Mouse (Mus musculus) hindbrain, embryonic 16.5 days (tissue): ENCODE data around the gene Lclat1. TPM values are rescaled to one million over a fixed set of nuclear protein-coding genes. Genes with fewer than 3 reads are reported as not detected.
A peak's percentile ranks its signal among the peaks of the same experiment; 100 is the strongest.

Experiments
- ATAC-seq: fragments of 200-750 bp; cut with Nextera tagmentation; 2 replicates; pipeline ENCODE4 v1.8.0; 2017; ENCODE audit warnings: moderate TSS enrichment, moderate library complexity
- H3K27ac ChIP-seq: fragments of 300-500 bp; sonication (generic); 2 replicates; pipeline ENCODE4 v1.5.1; 2014; ENCODE audit warnings: low read depth, mild to moderate bottlenecking, control low read depth, low read length, moderate library complexity
- H3K27me3 ChIP-seq: fragments of 300-500 bp; sonication (generic); replicated peaks from 2 replicates; pipeline ENCODE4 v1.6.1; 2014; ENCODE audit warnings: low read length; ENCODE audit not compliant: control insufficient read depth, insufficient read depth
- H3K36me3 ChIP-seq: fragments of 300-500 bp; sonication (generic); 2 replicates; pipeline ENCODE4 v1.6.1; 2014; ENCODE audit warnings: mild to moderate bottlenecking, low read length, moderate library complexity, mixed read lengths; ENCODE audit not compliant: control insufficient read depth, insufficient read depth
- H3K4me1 ChIP-seq: fragments of 300-500 bp; sonication (generic); 2 replicates; pipeline ENCODE4 v1.6.1; 2014; ENCODE audit warnings: low read depth, low read length; ENCODE audit not compliant: control insufficient read depth, insufficient read depth
- H3K4me2 ChIP-seq: fragments of 300-500 bp; sonication (generic); 2 replicates; pipeline ENCODE4 v1.6.1; 2014; ENCODE audit warnings: mild to moderate bottlenecking, low read length, control low read depth, moderate library complexity
- H3K4me3 ChIP-seq: fragments of 300-500 bp; sonication (generic); 2 replicates; pipeline ENCODE4 v1.5.1; 2014; ENCODE audit warnings: mild to moderate bottlenecking, low read length, control low read depth, moderate library complexity
- H3K9ac ChIP-seq: fragments of 300-500 bp; sonication (generic); 2 replicates; pipeline ENCODE4 v1.6.1; 2014; ENCODE audit warnings: low read depth, mild to moderate bottlenecking, control low read depth, low read length, moderate library complexity
- H3K9me3 ChIP-seq: fragments of 300-500 bp; sonication (generic); 2 replicates; pipeline ENCODE4 v1.6.1; 2014; ENCODE audit warnings: mild to moderate bottlenecking, low read length, moderate library complexity; ENCODE audit not compliant: control insufficient read depth
- WGBS: fragments of 180-500 bp; shearing (Covaris S2); extraction: QIAGEN DNeasy Blood & Tissue Kit; methylation state at CpG from one replicate; pipeline ENCODE4 v1.1.7; 2014; 5-methylcytosine and 5-hydroxymethylcytosine counted together
- polyA plus RNA-seq: library from polyadenylated mRNA; unstranded; fragments of >200 nt; fragmentation: Nextera tagmentation; extraction: Ambion mirVana; gene quantifications from 2 replicates; pipeline ENCODE4 v1.2.1, GENCODE M21; 2015

Gene Lclat1
- polyA plus RNA-seq, 1 experiment from 2014 or later, result 13.8 TPM

DNA sequence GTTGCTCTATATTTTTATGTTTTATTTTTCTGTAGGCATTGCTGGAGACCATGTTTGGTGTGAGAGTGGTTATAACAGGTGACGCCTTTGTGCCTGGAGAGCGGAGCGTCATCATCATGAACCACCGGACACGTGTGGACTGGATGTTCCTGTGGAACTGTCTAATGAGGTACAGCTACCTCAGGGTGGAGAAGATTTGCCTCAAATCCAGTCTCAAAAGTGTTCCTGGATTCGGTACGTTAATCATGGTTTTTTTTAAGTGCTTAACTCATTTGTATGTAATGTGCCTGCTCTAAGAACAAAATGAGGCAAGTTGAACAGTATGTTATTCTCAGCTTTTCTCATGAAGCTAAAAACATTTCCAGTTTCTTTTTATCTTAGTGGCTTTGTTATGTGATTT, 61.7 kb downstream of the Lclat1 start:
- no peak for ATAC-seq
- Histone ChIP-seq H3K4me3 (no peak overlapping the region), H3K4me1 (no peaks in the 10 kb centered on the region), H3K36me3 (peaks cover 2% of the 10 kb centered on the region; the same call in 1 of the 2 replicates), H3K9ac (no peak overlapping the region), H3K4me2 (no peak overlapping the region), H3K27ac (no peak overlapping the region), H3K27me3 (no peaks in the 10 kb centered on the region), H3K9me3 (no peaks in the 10 kb centered on the region)
- WGBS, result 90% methylated on average over 7 of the region's 7 CpGs

- Histone ChIP-seq H3K9ac (no peak overlapping the region), H3K27me3 (no peaks in the 10 kb centered on the region), H3K36me3 (peaks cover 2% of the 10 kb centered on the region; the same call in 1 of the 2 replicates), H3K9me3 (no peaks in the 10 kb centered on the region), H3K4me2 (no peak overlapping the region), H3K4me3 (no peak overlapping the region), H3K27ac (no peak overlapping the region), H3K4me1 (no peaks in the 10 kb centered on the region)
- 89% methylated on average over 5 of the region's 5 CpGs for WGBS
- no peak for ATAC-seq
Observed at GRCm38 (mm10) chr17:73170141-73170540, 62.4 kb downstream of the Lclat1 start.

DNA sequence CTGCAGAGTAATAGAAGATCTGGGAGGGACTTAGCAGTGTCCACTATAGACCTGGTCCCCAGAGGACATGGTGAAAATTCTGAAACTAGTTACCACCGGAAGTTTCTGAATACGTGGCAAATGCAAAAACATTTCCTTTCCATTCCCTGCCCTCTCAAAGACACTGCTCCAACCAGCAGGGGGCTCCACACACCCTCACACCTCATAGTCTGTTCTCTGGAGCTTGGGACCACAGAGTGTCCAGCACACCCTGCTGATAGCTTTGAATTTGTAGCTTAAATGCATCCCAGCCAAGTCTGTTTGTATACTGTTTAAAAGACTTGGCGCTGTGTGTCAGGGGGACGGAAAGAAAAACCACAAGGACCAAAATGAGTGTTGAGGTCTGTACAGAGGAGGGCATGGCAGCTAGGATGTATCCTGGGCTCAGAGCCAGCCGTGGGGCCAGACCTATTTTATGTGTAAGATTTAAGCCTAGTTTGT, 66.3 kb downstream of the Lclat1 start:
- Histone ChIP-seq H3K27me3 (no peaks in the 10 kb centered on the region), H3K4me1 (no peaks in the 10 kb centered on the region), H3K9ac (no peak overlapping the region), H3K4me3 (no peak overlapping the region), H3K4me2 (no peak overlapping the region), H3K9me3 (no peaks in the 10 kb centered on the region), H3K27ac (no peak overlapping the region), H3K36me3 (peaks cover 2% of the 10 kb centered on the region; the same call in 1 of the 2 replicates)
- ATAC-seq, result peak; percentile 85
- WGBS, result 66% methylated on average over 5 of the region's 5 CpGs

DNA sequence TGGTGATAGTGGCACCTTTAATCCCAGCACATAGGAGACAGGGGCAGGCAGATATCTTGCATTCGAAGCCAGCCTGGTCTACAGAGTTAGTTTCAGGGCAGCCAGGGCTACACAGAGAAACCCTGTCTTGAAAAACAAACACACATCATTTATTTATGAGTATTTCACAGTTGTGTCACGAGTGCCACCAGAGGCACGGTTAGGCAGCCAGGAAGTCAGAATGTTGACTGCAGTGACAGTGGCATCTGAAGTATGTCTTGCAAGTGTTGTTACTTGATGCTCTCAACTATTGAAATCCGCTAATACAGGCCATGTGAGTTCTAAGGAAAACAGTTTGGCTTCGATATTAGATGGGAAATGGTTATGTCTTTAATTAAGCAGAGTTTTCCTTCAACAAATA, 67.9 kb downstream of the Lclat1 start:
- Histone ChIP-seq H3K36me3 (no peaks in the 10 kb centered on the region), H3K4me3 (no peak overlapping the region), H3K27me3 (no peaks in the 10 kb centered on the region), H3K9me3 (no peaks in the 10 kb centered on the region), H3K27ac (no peak overlapping the region), H3K4me2 (no peak overlapping the region), H3K9ac (no peak overlapping the region), H3K4me1 (no peaks in the 10 kb centered on the region)
- 82% methylated on average over 5 of the region's 5 CpGs for WGBS
- ATAC-seq, result no peak

DNA sequence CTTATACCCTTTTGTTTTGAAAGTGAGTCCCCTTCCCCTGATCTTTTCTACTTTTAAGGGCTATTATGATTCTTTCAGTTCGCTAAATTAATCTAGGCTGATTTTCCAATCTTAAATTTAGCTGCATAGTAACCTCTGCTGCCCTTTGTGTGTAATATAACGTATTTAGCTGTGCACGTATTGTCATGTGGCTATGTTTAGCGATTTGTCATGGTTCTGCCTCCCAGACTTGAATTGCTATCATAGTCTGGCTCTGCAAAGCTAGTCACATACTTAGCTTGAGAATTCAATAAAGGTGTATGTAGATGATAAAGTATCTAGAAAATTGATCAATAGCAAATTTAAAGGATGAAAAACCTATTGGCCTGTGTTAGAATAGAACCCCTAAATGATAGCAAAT, 69.3 kb downstream of the Lclat1 start:
- Histone ChIP-seq H3K27me3 (no peaks in the 10 kb centered on the region), H3K4me3 (no peak overlapping the region), H3K4me1 (no peaks in the 10 kb centered on the region), H3K36me3 (no peaks in the 10 kb centered on the region), H3K9me3 (no peaks in the 10 kb centered on the region), H3K4me2 (no peak overlapping the region), H3K9ac (no peak overlapping the region), H3K27ac (no peak overlapping the region)
- WGBS, result 81% methylated on average over 4 of the region's 4 CpGs
- ATAC-seq, result no peak

DNA sequence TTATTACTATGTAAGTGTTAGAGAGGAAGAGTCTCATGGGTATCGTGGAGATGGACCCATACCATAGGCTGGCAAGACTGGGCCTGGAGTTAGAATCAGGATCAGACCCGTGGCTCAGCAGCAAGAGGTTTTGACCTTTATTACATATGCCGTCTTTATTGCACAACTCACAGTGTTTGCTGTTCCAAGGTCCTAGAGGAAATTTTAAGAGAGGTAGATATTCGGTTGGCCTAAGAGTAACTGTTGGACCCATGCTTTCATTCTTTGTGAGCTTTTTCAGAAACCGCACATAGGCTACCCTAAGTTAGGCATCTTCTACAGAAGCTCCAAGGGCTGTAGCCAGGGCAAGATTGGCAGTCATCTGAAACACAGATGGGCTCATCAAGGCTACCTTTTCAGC, 79.1 kb downstream of the Lclat1 start:
- Histone ChIP-seq H3K4me3 (no peak overlapping the region), H3K27ac (no peak overlapping the region), H3K36me3 (no peaks in the 10 kb centered on the region), H3K9ac (no peak overlapping the region), H3K27me3 (no peaks in the 10 kb centered on the region), H3K4me1 (no peaks in the 10 kb centered on the region), H3K9me3 (no peaks in the 10 kb centered on the region), H3K4me2 (no peak overlapping the region)
- 95% methylated on average over 5 of the region's 5 CpGs for WGBS
- ATAC-seq, result no peak

DNA sequence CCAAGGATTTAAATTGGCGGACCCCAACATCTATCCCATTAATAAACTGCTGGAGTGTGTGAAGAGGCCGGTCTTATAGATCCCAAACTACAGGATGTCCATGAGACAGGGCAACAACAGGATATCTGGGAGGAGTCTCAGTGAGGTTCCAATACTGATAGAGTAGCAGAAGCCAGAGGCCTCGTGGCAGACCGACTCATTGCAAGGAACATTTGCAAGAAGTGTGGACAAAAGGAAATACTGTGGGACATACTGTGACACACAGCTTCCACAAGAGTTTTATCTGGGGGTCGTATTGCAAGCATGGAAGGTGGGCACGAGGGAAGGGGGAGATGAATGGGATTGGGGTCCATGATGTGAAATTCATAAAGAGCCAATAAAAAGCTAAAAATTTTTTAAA, 86.4 kb downstream of the Lclat1 start:
- Histone ChIP-seq H3K27me3 (no peaks in the 10 kb centered on the region), H3K9me3 (no peaks in the 10 kb centered on the region), H3K9ac (no peak overlapping the region), H3K36me3 (no peaks in the 10 kb centered on the region), H3K4me2 (no peak overlapping the region), H3K4me1 (no peaks in the 10 kb centered on the region), H3K27ac (no peak overlapping the region), H3K4me3 (no peak overlapping the region)
- ATAC-seq, result no peak
- 87% methylated on average over 6 of the region's 6 CpGs for WGBS

DNA sequence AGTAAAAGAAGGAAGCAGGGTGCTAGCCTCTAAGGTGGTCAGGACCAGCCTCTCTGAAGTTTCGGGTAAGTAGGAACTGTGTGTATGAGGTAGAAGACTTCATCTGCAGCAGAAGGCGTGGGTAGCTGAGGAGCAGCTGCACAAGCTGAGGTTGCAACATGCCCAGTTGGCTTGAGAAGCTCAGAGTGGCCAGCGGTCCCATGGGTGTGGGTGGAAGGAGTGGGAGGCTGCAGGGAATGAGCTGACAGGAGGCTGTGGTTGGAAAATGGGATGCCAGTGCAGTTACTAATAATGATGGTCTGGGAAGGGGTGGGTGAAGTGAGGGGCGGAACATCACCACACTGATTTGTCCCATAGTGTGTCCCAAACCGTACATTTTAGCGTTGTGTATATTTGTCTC, 86.8 kb downstream of the Lclat1 start:
- 95% methylated on average over 6 of the region's 6 CpGs for WGBS
- no peaks in the 10 kb centered on the region for H3K4me1 ChIP-seq
- H3K36me3 ChIP-seq, result no peaks in the 10 kb centered on the region
- H3K27me3 ChIP-seq, result no peaks in the 10 kb centered on the region
- H3K4me2 ChIP-seq, result no peak overlapping the region
- H3K27ac ChIP-seq, result no peak overlapping the region
- ATAC-seq, result no peak
- no peak overlapping the region for H3K4me3 ChIP-seq
- no peak overlapping the region for H3K9ac ChIP-seq
- H3K9me3 ChIP-seq, result no peaks in the 10 kb centered on the region

DNA sequence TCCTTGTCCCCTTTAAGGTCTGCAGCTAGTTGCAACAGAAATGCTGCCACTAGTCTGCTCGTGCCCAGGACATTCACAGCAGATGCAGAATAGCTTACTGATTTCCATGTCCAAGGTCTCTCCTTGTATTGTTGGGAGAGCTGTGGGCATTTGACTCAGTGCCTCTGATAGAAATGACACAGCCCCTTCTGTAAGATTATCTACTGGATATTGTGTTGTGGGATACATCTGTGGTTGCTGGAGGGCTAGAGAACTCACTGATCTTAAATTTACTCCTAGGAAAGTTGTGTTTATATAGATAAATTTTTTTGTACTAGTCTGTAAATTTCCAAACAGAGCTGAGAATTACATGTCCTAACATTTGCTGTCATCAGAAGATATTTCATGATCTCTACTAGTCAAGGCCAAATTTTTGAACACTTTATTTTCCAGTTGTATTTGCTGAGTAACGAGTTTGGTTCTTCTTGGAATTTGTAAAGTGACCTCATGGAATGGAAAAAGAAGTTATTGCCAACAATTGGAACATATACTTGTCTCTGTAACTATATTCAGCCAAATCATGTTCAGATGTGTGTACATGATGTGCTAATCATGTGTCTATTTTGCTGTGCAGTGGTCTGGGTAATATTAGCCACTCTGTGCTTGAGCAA, 87.4 kb downstream of the Lclat1 start:
- H3K4me2 ChIP-seq, result no peak overlapping the region
- no peak for ATAC-seq
- WGBS, result 83% methylated on average over 2 of the region's 2 CpGs
- H3K27ac ChIP-seq, result no peak overlapping the region
- no peaks in the 10 kb centered on the region for H3K27me3 ChIP-seq
- H3K36me3 ChIP-seq, result no peaks in the 10 kb centered on the region
- H3K9ac ChIP-seq, result no peak overlapping the region
- H3K4me1 ChIP-seq, result no peaks in the 10 kb centered on the region
- no peak overlapping the region for H3K4me3 ChIP-seq
- H3K9me3 ChIP-seq, result no peaks in the 10 kb centered on the region
